Mouse (Mus musculus): ENCODE measurements around the gene Misp.

Gene Misp

DNA sequence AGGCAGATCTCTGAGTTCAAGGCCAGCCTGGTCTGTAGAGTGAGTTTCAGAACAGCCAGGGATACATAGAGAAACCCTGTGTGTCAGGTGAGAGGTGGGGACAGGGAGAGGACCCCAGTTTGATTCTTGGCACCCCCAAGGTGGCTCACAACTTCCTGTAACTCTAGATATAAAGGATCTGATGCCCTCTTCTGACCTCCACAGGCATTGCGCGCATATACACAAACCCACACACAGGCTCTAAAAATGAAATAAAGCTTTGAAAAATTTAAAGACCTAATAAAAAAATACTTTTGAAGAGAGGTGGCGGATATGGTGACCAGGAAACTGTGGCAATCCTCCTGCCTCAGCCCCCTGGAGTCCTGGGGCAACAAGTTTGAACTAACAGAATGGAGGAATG, 24.9 kb upstream of the Misp start:
- DNase-seq: no peak

DNA sequence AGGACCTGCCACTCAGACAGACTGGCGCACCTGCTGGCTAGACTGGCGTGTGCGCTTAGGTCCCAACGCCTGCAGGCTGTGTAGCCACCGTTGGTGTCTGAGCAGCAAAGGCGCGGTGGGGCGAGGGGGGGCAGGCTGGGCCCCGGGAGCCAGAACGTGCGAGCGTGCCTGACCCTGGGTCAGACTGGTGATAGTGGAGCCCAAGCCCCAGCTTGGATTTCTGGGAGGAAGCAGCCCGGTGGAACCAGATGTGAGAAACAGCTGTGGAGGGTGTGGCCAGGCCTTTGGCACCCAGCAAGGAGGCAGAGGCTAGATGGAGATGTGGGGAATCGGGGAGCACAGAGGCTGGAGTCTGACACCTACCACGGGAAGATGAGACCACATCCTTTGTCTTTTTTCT, 23.5 kb upstream of the Misp start:
- no peak for DNase-seq

DNA sequence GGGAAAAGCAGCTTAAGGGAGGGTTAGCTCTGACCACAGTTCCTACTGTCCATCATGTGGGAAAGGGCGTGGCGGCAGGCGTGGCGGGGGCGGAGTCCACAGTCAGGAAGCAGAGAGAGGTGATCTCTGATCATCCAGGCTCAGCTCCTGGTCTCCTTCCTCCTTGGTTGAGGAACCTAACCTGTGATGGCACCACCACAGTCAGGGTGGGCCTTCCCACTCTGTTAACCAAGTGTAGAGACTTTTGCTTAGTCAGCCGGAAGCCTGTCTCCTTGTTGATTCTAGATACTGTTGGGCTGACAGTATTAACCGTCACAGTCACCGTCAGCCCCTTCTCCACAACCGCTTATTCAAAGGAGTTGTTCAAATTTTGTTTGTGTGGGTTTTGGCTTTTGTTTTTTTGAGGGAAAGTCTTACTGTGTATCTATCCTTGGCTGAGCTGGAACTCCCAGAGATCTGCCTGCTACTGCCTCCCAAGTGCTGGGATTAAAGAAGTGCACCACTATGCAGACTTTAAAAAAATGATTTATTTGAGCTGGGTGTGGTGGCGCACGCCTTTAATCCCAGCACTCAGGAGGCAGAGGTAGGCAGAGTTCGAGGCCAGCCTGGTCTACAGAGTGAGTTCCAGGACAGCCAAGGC, 22.4 kb upstream of the Misp start:
- DNase-seq: peak; percentile 85

DNA sequence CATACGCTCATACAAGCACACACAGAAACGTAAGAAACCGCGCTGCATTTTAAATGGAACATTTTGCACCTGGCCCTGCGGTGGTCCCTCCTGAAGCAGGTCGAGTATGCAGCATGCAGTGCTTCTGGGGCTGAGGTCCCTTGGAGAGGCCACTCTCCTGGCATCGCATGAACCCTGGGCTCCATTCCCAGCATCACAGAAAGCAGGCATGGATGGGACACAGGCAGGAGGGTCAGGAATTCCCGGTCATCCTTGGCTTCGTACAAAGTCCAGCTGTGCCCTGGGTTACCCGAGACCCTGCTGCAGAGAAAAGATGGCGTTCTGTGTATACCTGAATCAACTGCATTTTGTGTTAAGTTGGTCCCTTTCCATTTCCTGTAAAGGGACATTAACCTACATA, 20.3 kb upstream of the Misp start:
- DNase-seq: peak; percentile 75

DNA sequence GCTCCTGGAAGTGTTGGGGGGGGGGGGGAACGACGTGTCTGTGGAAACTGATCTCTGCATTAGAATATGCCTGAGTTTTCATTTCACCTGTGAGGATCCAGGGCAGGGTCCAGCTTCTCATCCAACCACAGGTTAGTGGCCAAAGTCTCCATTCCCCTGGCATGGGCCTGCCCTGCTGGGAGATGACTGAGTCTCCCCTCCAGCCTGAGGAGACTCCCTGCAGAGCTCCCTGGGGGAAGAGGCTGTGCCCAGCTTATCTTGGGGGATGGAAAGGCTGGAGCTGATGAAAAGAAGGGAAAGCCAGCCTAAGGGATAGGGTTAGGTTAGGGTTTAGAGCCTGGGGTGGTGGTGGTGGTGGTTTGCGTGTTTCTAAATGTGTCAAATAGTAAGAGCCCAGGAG, 19.0 kb upstream of the Misp start:
- peak; percentile 90 for DNase-seq

DNA sequence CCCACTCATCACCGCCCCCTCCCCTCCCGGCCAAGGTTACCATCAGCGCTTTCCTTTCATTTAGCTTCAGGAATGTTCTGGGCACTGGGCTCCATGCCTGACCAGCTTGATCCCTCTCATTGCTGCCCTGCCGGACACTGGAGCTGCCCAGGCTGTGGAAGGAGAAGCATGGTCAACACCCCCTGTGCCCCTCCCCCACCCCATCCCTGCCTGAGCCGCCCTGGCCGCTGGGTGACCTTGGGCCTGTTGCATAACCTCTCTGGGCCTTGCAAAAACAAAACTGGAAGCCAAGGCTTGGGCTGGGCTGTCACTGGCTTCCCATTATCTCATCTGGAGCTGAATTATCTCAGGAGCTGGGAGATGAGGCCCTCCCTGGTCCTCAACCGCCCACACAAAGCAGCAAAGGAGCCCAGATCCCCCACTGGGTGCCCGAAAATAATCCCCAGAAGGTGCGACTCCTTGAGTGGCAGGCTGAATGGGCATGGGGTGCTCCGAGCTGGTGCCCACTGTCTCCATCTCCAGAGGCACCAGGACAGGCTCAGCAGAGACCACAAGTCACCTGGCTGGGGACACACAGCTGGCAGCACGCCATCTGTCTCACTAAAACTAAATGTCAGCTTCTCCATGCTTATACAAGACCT, 18.3 kb upstream of the Misp start:
- DNase-seq: peak; percentile 89

DNA sequence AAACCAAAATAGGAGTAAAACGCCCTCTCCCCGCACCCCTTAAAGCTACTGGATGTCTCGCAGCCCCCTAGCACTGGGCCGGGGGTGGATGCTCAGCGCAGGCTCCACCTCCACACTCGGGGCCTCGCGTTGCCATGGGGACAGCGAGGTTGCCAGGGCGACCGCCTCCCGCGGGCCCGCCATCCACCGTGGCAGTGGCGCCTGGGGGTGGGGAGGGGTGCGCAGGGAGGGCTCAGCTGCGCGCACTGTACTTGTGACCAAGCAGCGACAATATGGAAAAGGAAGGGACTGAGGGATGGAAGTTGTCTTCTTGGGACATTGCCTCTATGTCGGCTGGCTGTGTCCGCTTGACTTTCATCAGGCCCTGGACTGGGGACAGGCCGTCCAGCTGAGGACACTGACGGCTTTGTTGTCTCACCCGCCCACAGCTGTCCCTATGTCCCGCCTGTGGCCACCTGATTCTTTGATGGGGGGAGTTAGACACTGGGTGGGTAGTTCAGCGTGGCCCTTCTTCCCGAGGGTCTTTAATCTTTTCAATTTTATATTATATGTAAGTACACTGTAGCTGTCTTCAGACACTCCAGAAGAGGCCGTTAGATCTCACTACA, 17.0 kb upstream of the Misp start:
- DNase-seq: no peak

DNA sequence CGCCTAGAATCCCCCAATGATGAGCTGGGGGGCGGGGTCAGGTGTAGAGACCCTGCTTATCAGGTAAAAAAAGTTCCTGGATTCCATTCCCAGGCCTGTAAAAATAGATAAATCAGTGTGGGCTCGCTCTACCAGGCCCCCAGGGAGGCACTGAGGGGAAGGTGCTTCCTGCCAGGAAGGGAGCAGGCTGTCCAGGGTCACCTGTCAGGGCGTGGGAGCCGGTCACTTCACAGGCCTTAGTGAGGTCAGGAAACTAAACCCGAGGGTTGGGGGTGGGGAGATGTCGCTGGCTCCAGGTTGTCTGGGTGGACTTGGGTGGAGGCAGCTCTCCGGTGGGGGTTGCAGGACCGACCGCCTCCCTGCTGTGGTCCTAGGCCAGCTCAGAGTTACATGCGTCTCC, 15.2 kb upstream of the Misp start:
- peak; percentile 70 for DNase-seq

DNA sequence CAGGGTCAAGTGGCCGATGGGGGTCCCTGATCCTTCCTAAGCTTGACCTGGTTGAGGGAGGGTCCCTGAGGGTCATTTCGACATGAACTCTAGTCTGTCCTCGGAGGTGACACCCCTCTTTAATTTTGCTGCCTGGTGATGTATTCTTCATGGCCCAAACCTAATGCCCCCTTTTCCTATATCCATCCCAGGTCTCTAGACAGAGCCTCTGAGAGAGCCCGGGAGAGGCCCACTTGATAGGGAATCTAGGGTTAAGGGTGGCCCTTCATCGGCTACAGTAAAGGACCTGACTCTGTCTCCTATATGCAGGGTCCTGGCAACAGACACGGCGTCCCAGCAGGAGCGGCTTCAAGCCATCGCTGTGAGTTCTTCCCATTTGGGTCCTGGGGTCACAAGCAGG, 14.5 kb upstream of the Misp start:
- DNase-seq: no peak

DNA sequence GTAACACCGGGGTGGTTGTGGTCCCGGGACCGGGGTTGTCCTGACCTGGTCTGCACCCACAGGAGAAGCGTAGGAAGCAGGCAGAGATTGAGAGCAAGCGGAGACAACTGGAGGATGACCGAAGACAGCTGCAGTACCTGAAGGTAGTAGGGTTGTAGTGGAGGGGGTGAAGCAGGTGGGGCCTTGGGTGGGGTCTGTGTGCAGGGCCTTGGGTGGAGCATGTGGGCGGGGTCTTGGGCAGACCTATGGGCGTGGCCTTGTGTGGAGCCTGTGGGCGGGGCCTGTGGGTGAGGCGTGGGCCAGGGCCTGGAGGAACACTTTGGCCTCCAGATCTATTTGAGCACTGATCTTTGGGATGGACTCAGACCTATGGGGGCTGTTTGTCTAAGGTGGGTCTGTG, 13.8 kb upstream of the Misp start:
- DNase-seq: peak; percentile 38

DNA sequence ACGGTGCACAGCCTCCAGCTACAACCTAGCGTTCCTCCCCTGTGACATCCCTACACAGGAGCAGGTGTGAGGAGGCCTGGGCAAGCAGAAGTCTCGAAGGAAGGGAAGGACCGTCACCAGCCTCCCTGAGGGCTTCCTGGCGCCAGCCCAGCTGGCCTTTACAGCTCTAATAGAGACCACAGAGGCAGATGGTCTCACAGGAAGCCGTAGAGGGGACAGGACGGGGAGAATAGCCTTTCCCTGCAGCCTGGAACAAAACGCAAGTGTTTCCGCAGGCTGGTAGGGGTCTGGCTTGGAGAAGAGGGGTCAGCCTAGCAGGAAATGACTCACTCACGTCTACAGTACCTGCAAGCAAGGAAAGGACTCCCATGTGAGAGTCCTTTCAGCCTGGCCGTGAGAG, 13.0 kb upstream of the Misp start:
- DNase-seq: peak; percentile 59

DNA sequence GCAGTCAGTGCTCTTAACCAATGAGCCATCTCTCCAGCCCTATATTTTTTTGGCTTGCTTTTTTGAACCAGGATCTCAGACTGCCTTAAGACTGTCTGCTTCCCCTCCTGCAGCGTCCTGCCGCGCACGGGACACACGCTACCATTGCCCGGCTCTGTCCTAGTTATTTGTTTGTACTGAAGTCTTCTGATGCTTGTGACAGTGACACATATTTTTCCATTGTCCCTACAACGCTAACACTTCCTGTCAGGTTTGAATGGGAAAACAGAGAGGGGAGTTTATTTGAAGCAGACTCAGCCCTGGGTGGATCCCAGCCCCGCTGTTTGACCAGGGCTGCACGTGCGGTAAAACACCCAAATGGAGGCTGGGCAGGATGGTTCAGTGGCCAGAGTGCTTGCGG, 12.1 kb upstream of the Misp start:
- DNase-seq: peak; percentile 37

DNA sequence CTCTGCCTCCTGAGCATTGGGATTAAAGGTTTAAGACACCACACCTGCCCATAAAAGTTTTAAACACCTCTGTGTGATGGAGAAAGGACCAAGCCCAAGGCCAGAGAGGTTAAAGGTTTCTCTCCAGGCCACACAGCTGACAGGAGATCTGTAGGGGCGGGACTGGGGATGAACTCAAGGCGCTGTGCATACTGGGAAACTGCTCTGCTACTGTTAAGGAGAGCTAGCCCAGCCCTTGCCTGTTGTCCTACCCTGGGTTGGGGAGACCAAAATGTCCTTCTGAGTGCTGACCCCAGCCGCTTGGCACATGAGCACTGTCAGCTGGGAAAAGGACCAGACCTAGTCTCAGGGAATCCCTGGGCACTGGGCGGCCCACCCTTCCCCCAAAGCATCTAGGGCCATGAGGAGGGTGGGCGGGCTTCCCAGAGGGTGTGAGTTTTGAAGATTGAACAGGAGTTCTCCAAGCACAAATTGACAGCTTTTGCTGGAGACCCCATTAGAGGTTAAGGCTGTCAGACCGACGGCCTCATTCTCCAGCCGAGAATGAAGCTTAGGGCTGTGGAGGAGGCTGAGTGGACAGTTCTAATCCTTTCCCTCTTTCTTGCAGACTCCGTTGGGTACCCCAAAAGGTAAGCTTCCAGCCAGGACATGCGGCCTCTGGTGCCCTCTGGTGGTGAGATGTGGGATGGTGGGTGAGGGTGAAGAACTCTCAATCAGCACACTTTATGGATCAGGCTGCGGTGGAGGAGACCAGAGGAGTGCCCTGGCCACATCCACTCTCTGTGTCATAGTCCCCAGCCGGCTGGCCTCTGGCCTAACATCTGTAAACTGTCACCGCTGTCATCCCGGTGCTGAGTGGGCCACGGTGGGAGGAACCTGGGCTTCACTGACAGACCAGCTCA, 8.8 kb upstream of the Misp start:
- DNase-seq: peak; percentile 91

DNA sequence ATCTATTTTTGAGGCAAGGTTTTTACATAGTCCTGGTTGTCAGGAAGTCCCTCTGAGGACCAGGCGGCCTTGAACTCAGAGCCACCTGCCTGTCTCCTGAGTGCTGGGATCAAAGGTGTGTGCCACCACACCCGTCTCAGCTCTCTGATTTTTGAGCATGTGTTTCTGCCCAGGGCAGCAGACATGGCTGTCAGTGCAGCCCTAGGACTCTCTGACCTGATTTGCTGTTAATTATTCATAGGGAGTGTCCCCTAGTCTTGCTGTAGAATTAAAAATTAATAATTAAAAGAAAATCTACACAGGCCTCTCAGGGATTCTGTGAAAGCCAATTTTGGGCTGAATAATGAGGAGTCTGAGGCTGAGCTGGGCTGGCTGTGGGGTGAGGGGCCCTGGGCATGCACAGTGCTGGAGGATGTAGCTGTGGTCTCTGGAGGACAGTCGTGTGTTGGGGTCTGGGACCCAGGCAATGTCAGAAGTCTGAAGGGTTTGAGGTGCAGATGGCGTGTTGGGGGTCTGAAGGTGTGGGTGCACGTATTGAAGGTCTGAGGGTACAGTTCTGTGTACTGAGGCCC, 6.4 kb upstream of the Misp start:
- peak; percentile 89 for DNase-seq

DNA sequence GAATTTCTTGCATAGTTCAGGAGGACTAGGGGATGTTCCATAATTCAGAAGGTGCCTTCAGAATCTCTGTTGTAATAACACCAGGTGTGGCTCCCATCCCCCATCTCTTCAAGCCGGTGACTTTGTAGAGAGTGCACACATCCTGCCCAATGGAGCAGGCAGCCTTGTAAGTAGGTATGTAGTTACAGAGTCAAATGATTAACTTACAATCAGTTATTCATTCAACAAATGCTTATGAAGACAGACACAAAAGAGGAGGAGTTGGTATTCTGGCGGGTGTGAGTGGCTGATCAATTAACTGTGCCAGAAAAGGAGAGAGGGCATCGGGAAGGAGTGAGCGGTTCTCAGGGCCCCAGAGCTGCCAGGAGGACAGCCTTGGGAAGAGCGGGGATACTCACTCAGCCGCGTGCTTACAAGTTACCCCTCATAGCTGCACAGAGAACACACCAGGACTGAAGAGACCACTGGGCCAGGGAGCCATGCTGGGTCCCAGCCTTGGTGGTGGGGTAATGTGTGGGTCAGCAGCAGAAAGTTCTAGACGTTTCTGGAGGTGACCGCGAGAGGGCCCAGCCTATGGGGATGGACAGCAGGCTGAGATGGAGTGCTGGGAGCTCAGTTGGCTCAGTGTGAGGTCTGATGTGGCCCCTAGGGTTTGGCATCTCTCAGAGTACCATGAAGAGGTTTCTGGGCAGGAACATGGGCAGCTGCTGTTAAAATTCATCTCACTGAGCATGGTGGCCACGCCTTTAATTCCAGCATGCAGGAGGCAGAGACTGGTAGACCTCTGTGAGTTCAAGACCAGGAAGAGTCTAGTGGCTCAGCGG, 4.9 kb upstream of the Misp start:
- peak; percentile 91 for DNase-seq

DNA sequence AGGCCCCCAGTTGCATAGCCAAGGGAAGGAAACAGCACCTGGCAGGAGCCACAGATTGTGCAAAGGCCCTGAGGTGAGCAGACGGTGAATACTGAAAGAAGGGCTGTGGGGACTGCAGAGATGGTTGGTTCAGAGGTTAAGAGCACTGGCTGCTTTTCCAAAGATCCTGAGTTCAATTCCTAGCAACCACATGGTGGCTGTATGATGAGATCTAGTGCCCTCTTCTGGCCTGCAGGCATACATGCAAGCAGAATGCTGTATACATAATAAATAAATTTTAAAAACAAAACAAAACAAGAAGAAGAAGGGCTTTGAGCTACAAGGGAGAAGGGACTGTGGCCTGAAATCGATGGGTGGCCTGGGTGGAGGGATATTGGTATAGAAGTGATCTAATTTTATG, 3.7 kb upstream of the Misp start:
- peak; percentile 17 for DNase-seq

DNA sequence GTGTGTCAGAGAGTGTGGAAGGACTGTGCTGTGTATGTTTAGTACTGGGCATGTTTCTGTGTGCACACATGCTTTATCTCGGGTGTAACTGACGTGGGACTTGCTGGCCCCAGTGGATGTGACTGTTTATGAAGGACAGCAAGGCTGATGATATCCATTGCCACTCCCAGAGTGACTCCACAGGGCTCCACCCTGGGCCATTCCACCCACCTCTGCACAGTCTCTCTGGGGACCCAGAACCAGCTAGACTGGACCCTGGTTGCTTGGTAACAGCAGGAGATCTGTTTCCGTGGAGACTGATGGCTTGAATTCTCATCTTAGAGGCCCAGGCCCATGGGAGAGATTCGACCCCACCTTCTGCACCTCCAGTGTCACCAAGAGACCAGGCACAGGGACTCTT, 2.6 kb upstream of the Misp start:
- no peak for DNase-seq

DNA sequence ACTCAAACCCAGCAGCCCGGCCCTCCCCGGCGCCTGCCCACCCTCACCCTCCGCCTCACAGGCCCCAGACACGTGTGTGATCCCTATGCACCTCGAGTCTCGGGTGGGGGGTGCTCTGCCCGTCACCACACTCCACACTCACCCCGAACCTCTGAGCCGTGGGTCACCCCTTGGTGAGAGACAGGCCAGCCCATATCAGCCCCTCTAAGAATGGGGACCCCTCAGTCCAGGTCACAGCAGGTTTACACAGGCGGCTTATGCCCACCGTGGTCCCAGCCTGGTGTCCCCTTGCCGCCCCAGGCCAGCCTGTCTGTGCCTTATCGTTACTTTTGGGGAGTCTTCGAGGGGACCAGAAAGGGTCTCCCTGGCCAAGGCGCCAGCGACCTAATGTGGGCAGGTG, 1.2 kb upstream of the Misp start:
- DNase-seq: peak; percentile 19

DNA sequence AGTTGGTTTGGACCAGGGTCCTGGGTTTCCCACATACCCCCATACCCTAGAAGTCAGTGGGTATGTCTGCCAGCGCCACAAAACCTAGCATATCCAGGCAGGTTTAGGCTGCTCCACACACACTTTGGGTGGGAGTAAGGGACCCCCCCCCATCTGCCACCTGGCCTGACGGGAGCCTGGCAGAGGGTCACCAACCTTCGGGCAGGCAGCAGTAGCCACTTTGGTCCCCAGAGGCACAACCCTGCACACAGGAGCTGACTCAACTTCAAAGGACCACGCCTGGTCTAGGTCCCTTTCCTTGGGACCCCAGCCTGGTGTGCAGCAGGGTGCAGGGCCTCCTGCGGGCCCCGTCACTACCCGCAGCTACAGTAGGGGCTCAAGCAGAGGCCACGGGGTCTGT, 512 bp upstream of the Misp start:
- DNase-seq: peak; percentile 19

DNA sequence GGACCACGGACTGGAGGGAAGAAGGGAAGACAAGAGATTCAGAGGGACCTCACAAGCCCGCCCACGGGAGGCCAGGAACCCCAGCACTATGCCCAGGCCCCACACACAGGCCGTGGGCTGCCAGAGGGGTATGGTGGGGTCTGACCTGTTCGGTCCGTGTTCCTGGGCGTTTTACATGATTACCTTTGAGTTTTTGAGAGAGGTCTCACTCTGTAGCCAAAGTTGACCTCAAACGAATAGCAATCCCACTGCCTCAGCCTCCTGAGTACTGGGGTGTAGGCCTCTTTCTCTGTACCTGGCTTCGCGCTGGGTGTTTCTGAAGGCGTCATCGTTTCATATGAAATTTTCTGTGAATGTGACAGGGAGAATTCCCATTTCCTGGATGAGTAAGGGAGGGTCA, 942 bp downstream of the Misp start:
- DNase-seq: no peak

DNA sequence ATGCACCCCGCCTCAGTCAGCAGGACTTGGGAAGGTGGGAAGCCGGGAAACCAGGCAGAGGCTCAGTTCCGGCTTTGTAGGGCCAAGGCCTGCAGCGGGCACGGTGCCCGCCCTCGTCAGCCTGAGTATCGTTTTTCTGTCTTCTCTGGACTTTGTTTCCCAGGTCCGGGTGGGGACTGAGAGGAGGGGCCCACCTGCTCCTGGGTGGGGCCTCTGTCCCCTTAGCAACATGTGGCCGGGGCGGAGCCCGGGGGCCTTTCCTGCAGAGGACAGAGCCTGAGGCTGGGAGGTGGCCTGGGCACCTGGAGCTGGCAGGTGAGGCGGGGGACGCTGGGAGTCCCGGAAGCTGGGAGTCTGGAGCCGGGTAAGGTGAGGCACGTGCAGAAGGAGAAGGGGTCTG, 1.6 kb downstream of the Misp start:
- peak; percentile 90 for DNase-seq

DNA sequence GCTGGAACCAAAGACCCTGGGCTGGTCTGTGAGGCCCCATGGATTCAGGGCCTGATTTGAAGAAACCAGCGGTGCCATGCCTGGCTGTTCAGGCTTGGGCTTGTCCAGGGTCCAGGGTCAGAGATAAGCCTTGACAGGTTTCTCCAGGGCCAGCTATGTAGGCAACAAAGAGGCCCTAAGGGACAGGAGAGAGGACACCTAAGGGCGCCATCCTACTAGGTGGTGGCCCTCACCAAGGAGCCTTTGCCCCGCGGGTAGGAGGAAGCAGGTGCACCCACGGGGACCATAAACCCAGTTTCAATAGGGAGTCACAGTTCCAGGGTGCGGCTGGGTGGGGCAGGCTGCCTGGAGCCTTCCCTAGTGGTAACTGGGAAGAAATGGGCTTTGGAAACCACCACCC, 2.2 kb downstream of the Misp start:
- peak; percentile 18 for DNase-seq

Measured in kidney, adult 9 months (tissue).